Mouse (Mus musculus): ENCODE measurements at regions not wholly inside any gene's neighbourhood (a gene's known extent, or its start where the extent isn't known, plus 50 kb on each side); places are given as distances from the start of the nearest gene placed in this dataset.
A peak's percentile ranks its signal among the peaks of the same experiment; 100 is the strongest.

DNA sequence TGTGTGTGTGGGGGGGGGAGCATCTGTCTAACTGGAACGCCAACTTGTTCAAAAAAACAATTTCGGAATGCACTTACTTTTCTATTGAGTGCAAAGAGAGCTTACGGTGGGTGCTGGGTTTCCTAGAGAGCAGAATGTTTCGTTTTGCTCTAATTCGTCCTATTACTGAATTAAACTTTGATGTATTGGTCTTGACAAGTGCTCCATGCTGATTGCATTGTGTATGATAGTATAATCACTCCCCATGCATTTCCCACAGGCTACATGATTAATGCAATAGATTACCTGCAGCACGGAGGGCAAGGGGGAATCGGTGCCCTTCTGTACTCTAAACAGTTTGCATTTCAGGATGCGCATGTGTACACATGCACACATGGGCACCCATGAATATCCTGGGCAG lies 283.7 kb upstream of the Smim15 start:
- Histone ChIP-seq H3K9me3 (ENCODE audit: low read length) (no peaks in the 10 kb centered on the region), H3K4me1 (ENCODE audit: insufficient read depth, low read length) (0 out of 2 replicates have a peak, but pooled peaks cover 6% of the 10 kb centered on the region), H3K27ac (ENCODE audit: low read length) (no peak overlapping the region), H3K27me3 (ENCODE audit: insufficient read depth, low read length) (no peaks in the 10 kb centered on the region), H3K4me2 (replicated peaks; ENCODE audit: low read depth, low read length) (no peak overlapping the region), H3K9ac (replicated peaks; ENCODE audit: low read length) (no peak overlapping the region), H3K36me3 (ENCODE audit: insufficient read depth, low read length) (0 out of 2 replicates have a peak, but pooled peaks cover 6% of the 10 kb centered on the region), H3K4me3 (ENCODE audit: low read length) (no peak overlapping the region)
- WGBS, result 79% methylated on average over 8 of the region's 8 CpGs
- ATAC-seq (ENCODE audit: low FRiP score, low TSS enrichment), result no peak

DNA sequence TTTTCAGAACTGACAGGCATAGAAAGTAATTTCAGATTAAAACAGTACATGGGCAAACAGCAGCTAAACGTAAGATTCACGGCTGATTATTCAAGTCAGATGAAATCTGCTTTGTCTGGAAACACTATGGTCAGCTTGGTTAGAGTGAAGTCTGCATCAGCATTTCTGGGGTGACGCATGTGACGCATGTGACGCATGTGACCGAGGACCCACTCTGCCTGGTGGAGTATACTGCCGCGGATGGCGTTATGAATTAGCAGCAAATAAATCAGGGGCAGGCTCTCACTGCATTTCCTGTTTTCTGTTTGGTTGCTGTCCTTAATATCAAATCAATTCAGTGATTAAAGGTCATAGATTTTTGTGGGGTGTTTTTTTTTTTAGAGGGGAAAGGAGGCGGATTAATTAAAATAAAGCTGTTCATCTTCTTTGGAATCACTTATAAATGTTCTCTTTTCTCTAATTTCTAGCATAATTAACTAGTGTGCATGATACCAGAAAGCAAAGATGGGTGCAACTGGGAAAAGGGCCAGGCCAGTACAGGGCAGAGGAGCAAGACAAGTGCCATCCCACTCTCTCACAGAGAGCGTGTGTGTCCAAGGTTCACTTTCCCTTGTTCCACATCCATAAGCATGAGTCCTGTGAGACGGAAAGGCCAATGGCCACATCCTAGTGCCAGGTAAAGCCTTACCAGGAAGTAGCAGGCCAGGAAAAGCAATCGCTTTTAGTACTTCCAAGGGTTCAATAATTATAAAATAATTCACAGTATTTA lies 285.7 kb upstream of the Smim15 start:
- ATAC-seq (ENCODE audit: low FRiP score, low TSS enrichment), result peak; percentile 76; the same call in 1 of the 2 replicates
- H3K27ac ChIP-seq (ENCODE audit: low read length), result no peak overlapping the region
- 87% methylated on average over 13 of the region's 13 CpGs for WGBS

DNA sequence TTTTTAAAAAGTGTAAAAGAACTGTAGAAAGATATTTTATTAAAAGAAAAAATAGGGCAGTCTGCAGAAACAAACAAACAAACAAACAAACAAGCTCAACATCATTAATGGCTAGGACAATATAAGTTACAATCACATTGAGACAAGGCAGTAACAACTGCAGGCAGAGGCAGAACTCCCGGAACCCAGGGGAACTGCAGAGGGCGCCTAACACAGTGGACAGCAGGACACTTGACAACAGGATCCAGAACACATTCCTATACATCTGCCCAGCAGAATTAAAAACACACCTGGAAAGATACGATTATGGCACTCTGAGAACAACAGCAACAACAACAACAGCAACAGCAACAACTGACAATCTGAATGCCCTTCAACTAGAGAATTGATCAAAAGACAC lies 291.5 kb upstream of the Smim15 start:
- no peaks in the 10 kb centered on the region for H3K9me3 ChIP-seq (ENCODE audit: low read length)
- H3K4me1 ChIP-seq (ENCODE audit: insufficient read depth, low read length), result no peaks in the 10 kb centered on the region
- WGBS, result 68% methylated on average over 3 of the region's 3 CpGs
- H3K27ac ChIP-seq (ENCODE audit: low read length), result no peak overlapping the region
- no peak overlapping the region for H3K9ac ChIP-seq (replicated peaks; ENCODE audit: low read length)
- ATAC-seq (ENCODE audit: low FRiP score, low TSS enrichment), result no peak
- no peak overlapping the region for H3K4me2 ChIP-seq (replicated peaks; ENCODE audit: low read depth, low read length)
- H3K27me3 ChIP-seq (ENCODE audit: insufficient read depth, low read length), result no peaks in the 10 kb centered on the region
- peaks cover 17% of the 10 kb centered on the region; the same call in 1 of the 2 replicates for H3K36me3 ChIP-seq (ENCODE audit: insufficient read depth, low read length)
- no peak overlapping the region for H3K4me3 ChIP-seq (ENCODE audit: low read length)

More for the DNA sequence above, 285.7 kb upstream of the Smim15 start:
- no peak overlapping the region for H3K4me2 ChIP-seq (replicated peaks; ENCODE audit: low read depth, low read length)
- H3K4me1 ChIP-seq (ENCODE audit: insufficient read depth, low read length), result 0 out of 2 replicates have a peak, but pooled peaks cover 6% of the 10 kb centered on the region
- no peaks in the 10 kb centered on the region for H3K9me3 ChIP-seq (ENCODE audit: low read length)
- no peak overlapping the region for H3K4me3 ChIP-seq (ENCODE audit: low read length)
- no peaks in the 10 kb centered on the region for H3K27me3 ChIP-seq (ENCODE audit: insufficient read depth, low read length)
- H3K9ac ChIP-seq (replicated peaks; ENCODE audit: low read length), result no peak overlapping the region
- H3K36me3 ChIP-seq (ENCODE audit: insufficient read depth, low read length), result 0 out of 2 replicates have a peak, but pooled peaks cover 13% of the 10 kb centered on the region

DNA sequence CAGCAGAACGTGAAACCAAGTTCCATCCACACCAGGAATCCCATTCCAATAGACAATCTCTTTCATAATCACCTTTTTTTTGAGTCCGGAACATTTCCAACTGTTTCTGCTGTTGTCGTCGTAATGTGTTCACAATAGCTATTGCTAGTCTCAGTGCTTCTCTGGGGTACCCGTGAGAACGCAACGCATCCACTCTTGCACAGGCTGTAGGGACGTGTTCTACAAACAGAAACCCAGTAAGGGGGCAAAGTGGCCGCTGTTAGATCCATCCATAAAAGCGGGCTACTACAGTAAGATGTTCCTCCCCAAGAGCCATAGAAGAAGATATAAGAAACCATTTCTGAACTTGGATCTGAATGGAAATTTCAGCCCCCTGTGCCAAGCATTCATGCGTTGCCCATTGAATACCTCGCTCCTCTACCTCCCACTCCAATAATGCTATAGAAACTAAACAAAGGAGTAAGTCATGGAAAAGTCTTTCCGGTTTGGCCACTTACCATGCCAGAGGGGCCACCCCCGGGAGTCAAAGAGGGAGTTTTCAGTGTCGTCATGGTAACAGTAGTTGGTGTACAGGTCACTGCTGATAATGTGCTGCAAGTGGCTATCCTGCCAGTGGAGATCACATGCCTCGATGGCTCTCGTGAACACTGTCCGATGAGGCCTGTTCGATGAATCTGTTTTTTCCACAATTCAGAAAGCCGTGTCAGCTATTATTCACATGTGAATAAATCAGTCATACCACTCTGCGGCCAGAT lies 300.6 kb upstream of the Smim15 start:
- peak; percentile 39; the same call in 1 of the 2 replicates for ATAC-seq (ENCODE audit: low FRiP score, low TSS enrichment)
- Histone ChIP-seq H3K4me1 (ENCODE audit: insufficient read depth, low read length) (0 out of 2 replicates have a peak, but pooled peaks cover 4% of the 10 kb centered on the region), H3K4me2 (replicated peaks; ENCODE audit: low read depth, low read length) (no peak overlapping the region), H3K27ac (ENCODE audit: low read length) (no peak overlapping the region), H3K27me3 (ENCODE audit: insufficient read depth, low read length) (no peaks in the 10 kb centered on the region), H3K36me3 (ENCODE audit: insufficient read depth, low read length) (peaks cover 41% of the 10 kb centered on the region), H3K4me3 (ENCODE audit: low read length) (no peak overlapping the region), H3K9ac (replicated peaks; ENCODE audit: low read length) (no peak overlapping the region), H3K9me3 (ENCODE audit: low read length) (no peaks in the 10 kb centered on the region)
- WGBS, result 80% methylated on average over 21 of the region's 21 CpGs

DNA sequence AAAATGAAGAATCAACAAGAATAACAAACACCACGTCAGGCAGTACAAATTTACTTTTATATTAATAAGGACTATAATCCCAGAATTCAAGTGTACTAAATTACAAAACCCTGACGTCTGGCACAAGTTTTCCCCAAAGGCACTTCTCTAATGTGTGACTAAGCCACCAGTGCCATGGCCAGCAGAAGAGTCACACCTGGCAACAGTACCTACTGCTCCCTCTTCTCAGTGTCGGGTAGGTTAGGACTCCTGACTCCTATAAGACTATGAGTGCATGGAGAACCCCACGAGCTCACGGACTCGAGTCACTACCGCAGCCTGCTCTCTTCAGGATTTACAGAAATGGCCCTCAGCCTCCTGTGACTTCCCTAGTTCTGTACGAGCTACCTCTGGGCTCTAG lies 307.7 kb upstream of the Smim15 start:
- Histone ChIP-seq H3K4me2 (replicated peaks; ENCODE audit: low read depth, low read length) (no peak overlapping the region), H3K9ac (replicated peaks; ENCODE audit: low read length) (no peak overlapping the region), H3K27me3 (ENCODE audit: insufficient read depth, low read length) (no peaks in the 10 kb centered on the region), H3K27ac (ENCODE audit: low read length) (no peak overlapping the region), H3K9me3 (ENCODE audit: low read length) (no peaks in the 10 kb centered on the region), H3K4me3 (ENCODE audit: low read length) (no peak overlapping the region), H3K4me1 (ENCODE audit: insufficient read depth, low read length) (no peaks in the 10 kb centered on the region), H3K36me3 (ENCODE audit: insufficient read depth, low read length) (peaks cover 40% of the 10 kb centered on the region)
- no peak for ATAC-seq (ENCODE audit: low FRiP score, low TSS enrichment)
- WGBS, result 88% methylated on average over 8 of the region's 8 CpGs

DNA sequence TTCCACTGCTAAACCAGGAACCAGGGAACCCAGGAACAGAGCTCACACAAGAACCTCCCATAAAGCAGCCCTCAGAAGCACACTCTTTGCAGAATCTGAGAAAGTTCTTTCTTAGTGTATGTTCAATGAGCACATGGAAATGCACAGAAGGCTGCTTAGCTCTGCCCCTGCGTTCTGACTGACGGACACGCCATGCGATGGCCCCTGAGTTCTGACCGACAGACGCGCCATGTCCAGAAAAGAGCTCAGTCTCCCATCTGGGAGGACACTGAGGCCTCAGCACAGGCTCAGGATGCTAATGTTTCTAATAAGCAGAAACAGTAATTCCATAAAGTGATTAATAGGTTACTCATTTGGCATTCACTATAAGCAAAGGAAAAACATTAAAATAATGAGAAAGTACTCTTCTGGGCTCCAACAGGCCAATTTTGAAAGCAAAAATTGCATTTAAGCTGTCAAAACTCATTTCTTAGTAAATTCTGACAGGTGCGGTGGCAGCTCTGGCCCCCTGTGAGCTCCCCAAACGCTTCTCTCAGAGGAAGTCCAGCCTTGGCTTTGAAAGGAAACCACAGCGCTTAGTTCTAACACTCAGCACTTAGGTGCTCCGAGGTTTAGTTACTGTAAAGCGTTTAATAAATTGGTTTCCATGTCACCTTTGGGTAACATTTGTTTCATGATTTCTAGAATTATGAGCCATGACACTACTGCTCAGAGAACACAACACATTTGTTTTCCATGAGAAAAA lies 309.9 kb upstream of the Smim15 start:
- H3K4me1 ChIP-seq (ENCODE audit: insufficient read depth, low read length), result no peaks in the 10 kb centered on the region
- H3K9ac ChIP-seq (replicated peaks; ENCODE audit: low read length), result no peak overlapping the region
- H3K9me3 ChIP-seq (ENCODE audit: low read length), result no peaks in the 10 kb centered on the region
- H3K36me3 ChIP-seq (ENCODE audit: insufficient read depth, low read length), result peaks cover 47% of the 10 kb centered on the region
- no peak overlapping the region for H3K27ac ChIP-seq (ENCODE audit: low read length)
- ATAC-seq (ENCODE audit: low FRiP score, low TSS enrichment), result no peak
- no peaks in the 10 kb centered on the region for H3K27me3 ChIP-seq (ENCODE audit: insufficient read depth, low read length)
- no peak overlapping the region for H3K4me3 ChIP-seq (ENCODE audit: low read length)
- H3K4me2 ChIP-seq (replicated peaks; ENCODE audit: low read depth, low read length), result no peak overlapping the region
- 90% methylated on average over 12 of the region's 12 CpGs for WGBS

DNA sequence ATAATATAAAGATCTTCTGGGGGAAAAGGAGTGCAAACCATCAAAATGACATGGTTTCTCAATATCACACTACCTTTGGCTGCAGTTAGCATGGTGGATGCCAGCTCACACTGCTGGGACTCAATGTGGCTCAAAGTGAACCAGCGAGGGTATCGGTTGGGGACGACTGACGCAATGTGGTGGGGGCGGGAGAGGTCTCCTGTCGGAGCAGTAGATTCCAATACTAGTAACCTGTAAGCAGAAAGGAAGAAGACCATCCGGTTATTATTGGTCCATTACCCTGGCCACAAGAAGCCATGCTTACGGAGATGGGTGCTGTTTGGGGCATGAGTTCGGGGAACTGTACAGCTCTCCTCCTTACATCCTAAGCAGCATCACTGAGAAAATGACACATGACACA lies 313.3 kb upstream of the Smim15 start:
- H3K4me3 ChIP-seq (ENCODE audit: low read length), result no peak overlapping the region
- no peak for ATAC-seq (ENCODE audit: low FRiP score, low TSS enrichment)
- H3K4me1 ChIP-seq (ENCODE audit: insufficient read depth, low read length), result no peaks in the 10 kb centered on the region
- no peak overlapping the region for H3K9ac ChIP-seq (replicated peaks; ENCODE audit: low read length)
- 95% methylated on average over 9 of the region's 9 CpGs for WGBS
- H3K4me2 ChIP-seq (replicated peaks; ENCODE audit: low read depth, low read length), result no peak overlapping the region
- peaks cover 66% of the 10 kb centered on the region for H3K36me3 ChIP-seq (ENCODE audit: insufficient read depth, low read length)
- no peaks in the 10 kb centered on the region for H3K27me3 ChIP-seq (ENCODE audit: insufficient read depth, low read length)
- H3K9me3 ChIP-seq (ENCODE audit: low read length), result no peaks in the 10 kb centered on the region
- no peak overlapping the region for H3K27ac ChIP-seq (ENCODE audit: low read length)

DNA sequence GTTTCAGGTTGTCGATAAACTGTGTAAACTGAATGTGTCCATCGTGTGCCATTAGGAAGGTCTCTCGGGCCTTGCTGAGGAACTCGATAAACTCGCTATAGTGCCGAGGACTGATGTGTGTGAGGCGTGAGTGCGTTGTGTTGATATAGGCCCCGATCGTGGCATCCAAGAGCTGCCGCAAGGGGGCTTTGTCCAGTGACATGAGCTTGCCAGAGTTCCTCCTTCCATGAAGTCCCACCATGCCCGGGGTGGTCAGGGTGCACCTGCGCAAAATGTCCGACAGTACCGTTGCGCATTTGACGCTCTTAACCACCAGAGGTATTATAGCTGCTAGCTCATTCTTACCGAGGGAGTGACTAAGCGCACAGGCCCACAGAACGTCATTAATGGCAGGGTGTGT lies 317.8 kb upstream of the Smim15 start:
- ATAC-seq (ENCODE audit: low FRiP score, low TSS enrichment), result no peak
- H3K4me3 ChIP-seq (ENCODE audit: low read length), result no peak overlapping the region
- no peaks in the 10 kb centered on the region for H3K9me3 ChIP-seq (ENCODE audit: low read length)
- no peak overlapping the region for H3K4me2 ChIP-seq (replicated peaks; ENCODE audit: low read depth, low read length)
- H3K27me3 ChIP-seq (ENCODE audit: insufficient read depth, low read length), result no peaks in the 10 kb centered on the region
- H3K36me3 ChIP-seq (ENCODE audit: insufficient read depth, low read length), result peaks cover 52% of the 10 kb centered on the region
- WGBS, result 96% methylated on average over 20 of the region's 20 CpGs
- H3K4me1 ChIP-seq (ENCODE audit: insufficient read depth, low read length), result no peaks in the 10 kb centered on the region
- H3K9ac ChIP-seq (replicated peaks; ENCODE audit: low read length), result no peak overlapping the region
- no peak overlapping the region for H3K27ac ChIP-seq (ENCODE audit: low read length)

DNA sequence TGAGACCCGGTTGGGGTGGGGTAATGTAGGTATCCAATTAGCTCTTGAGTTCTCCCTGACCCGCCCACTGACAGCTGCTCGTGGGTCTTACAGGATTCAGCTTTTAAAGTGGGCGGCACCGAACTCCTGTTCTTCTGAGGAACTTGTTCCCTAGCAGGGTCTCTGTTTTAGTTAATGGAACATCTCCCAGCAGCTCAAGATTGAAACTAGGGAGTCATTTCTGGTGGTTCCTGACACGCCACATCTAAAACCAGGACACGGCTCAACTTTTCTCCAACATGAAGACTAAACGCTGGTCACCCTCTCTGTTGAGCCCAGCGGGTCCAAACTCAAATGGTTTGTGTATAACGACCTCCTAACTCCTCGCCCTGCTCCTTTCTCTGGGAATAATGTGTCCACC lies 322.3 kb upstream of the Smim15 start:
- H3K27ac ChIP-seq (ENCODE audit: low read length), result no peak overlapping the region
- no peaks in the 10 kb centered on the region for H3K27me3 ChIP-seq (ENCODE audit: insufficient read depth, low read length)
- no peak overlapping the region for H3K9ac ChIP-seq (replicated peaks; ENCODE audit: low read length)
- no peak overlapping the region for H3K4me2 ChIP-seq (replicated peaks; ENCODE audit: low read depth, low read length)
- WGBS, result 90% methylated on average over 11 of the region's 11 CpGs
- no peak for ATAC-seq (ENCODE audit: low FRiP score, low TSS enrichment)
- H3K9me3 ChIP-seq (ENCODE audit: low read length), result no peaks in the 10 kb centered on the region
- H3K4me1 ChIP-seq (ENCODE audit: insufficient read depth, low read length), result 0 out of 2 replicates have a peak, but pooled peaks cover 3% of the 10 kb centered on the region
- no peak overlapping the region for H3K4me3 ChIP-seq (ENCODE audit: low read length)
- H3K36me3 ChIP-seq (ENCODE audit: insufficient read depth, low read length), result peaks cover 16% of the 10 kb centered on the region

All from kidney, embryonic 16.5 days (tissue).